Mouse (Mus musculus): ENCODE results near the gene Dnase1l2. TPM values are rescaled to one million over a fixed set of nuclear protein-coding genes. Genes with fewer than 3 reads are reported as not detected.

Dnase1l2 gene
- polyA plus RNA-seq (2012; rRNA removed), result 14.8 and 19.5 TPM in 2 replicates

GRCm38 (mm10) chr17:24442632-24443155 is at the start of gene Dnase1l2:
Dnase1l2 (minus strand) TSS chr17:24443105.

GRCm38 (mm10) chr17:24488186-24488661 is 45.3 kb upstream of the Dnase1l2 start, which contains the start of gene Caskin1:
Caskin1 (plus strand) TSS chr17:24488601.

GRCm38 (mm10) chr17:24478663-24479380 is 35.9 kb upstream of the Dnase1l2 start, which contains the start of gene Mlst8:
Mlst8 (minus strand) TSS chr17:24479078.

GRCm38 (mm10) chr17:24473612-24474275 is 30.8 kb upstream of the Dnase1l2 start, which contains the start of gene Bricd5:
Bricd5 (plus strand) TSS chr17:24473884.

GRCm38 (mm10) chr17:24469910-24470602 is 27.2 kb upstream of the Dnase1l2 start, which contains the start of the genes E4f1 and Pgp:
E4f1 (minus strand) TSS chr17:24470313.
Pgp (plus strand) TSS chr17:24470392.

GRCm38 (mm10) chr17:24426471-24427169 is 16.3 kb downstream of the Dnase1l2 start, which contains the start of gene Eci1:
Eci1 (plus strand) TSS chr17:24426641.

GRCm38 (mm10) chr17:24414230-24414976 is 28.5 kb downstream of the Dnase1l2 start, which contains the start of gene Rnps1:
Rnps1 (plus strand) TSS chr17:24414565.

Other genes starting within 250 kb of the Dnase1l2 start
- gene Tbc1d24, start 237.5 kb downstream of the Dnase1l2 start, polyA plus RNA-seq (2012; rRNA removed), result 4.8 and 7.3 TPM in 2 replicates
- gene Ntn3, start 233.6 kb downstream of the Dnase1l2 start, polyA plus RNA-seq (2012; rRNA removed), result 2.0 and 3.2 TPM in 2 replicates
- gene Tedc2, start 222.3 kb downstream of the Dnase1l2 start, polyA plus RNA-seq (2012; rRNA removed), result 2.8 and 4.9 TPM in 2 replicates
- 2.5 and 3.2 TPM in 2 replicates for gene Ccnf, start 191.6 kb downstream of the Dnase1l2 start, polyA plus RNA-seq (2012; rRNA removed)
- not detected in 2 replicates for gene Abca17, start 92.0 kb downstream of the Dnase1l2 start, polyA plus RNA-seq (2012; rRNA removed)
- gene Abca3, start 91.2 kb downstream of the Dnase1l2 start, polyA plus RNA-seq (2012; rRNA removed), result 21.6 and 28.9 TPM in 2 replicates
- gene Rnps1, start 28.5 kb downstream of the Dnase1l2 start, polyA plus RNA-seq (2012; rRNA removed), result 34.7 and 57.6 TPM in 2 replicates
- gene Eci1, start 16.5 kb downstream of the Dnase1l2 start, polyA plus RNA-seq (2012; rRNA removed), result 36.9 and 55.2 TPM in 2 replicates
- gene E4f1, start 27.2 kb upstream of the Dnase1l2 start, polyA plus RNA-seq (2012; rRNA removed), result 36.0 and 36.4 TPM in 2 replicates
- gene Pgp, start 27.3 kb upstream of the Dnase1l2 start, polyA plus RNA-seq (2012; rRNA removed), result 31.9 and 71.4 TPM in 2 replicates
- 0.89 and 2.0 TPM in 2 replicates for gene Bricd5, start 30.8 kb upstream of the Dnase1l2 start, polyA plus RNA-seq (2012; rRNA removed)
- gene Mlst8, start 36.0 kb upstream of the Dnase1l2 start, polyA plus RNA-seq (2012; rRNA removed), result 17.7 and 18.0 TPM in 2 replicates
- gene Caskin1, start 45.5 kb upstream of the Dnase1l2 start, polyA plus RNA-seq (2012; rRNA removed), result 0.31 and 0.43 TPM in 2 replicates
- 69.9 and 81.7 TPM in 2 replicates for gene Traf7, start 84.8 kb upstream of the Dnase1l2 start, polyA plus RNA-seq (2012; rRNA removed)
- 0.52 and 0.64 TPM in 2 replicates for gene Rab26, start 91.1 kb upstream of the Dnase1l2 start, polyA plus RNA-seq (2012; rRNA removed)
- gene Pkd1, start 106.7 kb upstream of the Dnase1l2 start, polyA plus RNA-seq (2012; rRNA removed), result 28.7 and 31.6 TPM in 2 replicates
- gene Tsc2, start 189.5 kb upstream of the Dnase1l2 start, polyA plus RNA-seq (2012; rRNA removed), result 76.4 and 92.7 TPM in 2 replicates
- gene Nthl1, start 189.6 kb upstream of the Dnase1l2 start, polyA plus RNA-seq (2012; rRNA removed), result 4.2 and 7.1 TPM in 2 replicates
- 79.0 and 91.9 TPM in 2 replicates for gene Slc9a3r2, start 207.2 kb upstream of the Dnase1l2 start, polyA plus RNA-seq (2012; rRNA removed)
- 82.5 and 162 TPM in 2 replicates for gene Npw, start 215.4 kb upstream of the Dnase1l2 start, polyA plus RNA-seq (2012; rRNA removed)
- gene Zfp598, start 226.6 kb upstream of the Dnase1l2 start, polyA plus RNA-seq (2012; rRNA removed), result 38.5 and 39.1 TPM in 2 replicates
- gene Syngr3, start 246.8 kb upstream of the Dnase1l2 start, polyA plus RNA-seq (2012; rRNA removed), result 1.4 and 1.7 TPM in 2 replicates

Data from stomach, adult 2 months (tissue).